In genomic region chr1:59333860-59334561, GRCm38 (mm10) we compare ENCODE assay signal across 9 mouse cellular contexts.
DNase-seq lines count a peak whose midpoint lies in the region; ATAC-seq lines count a peak whose summit lies in the region.
"Had no signal": no experiment of that assay in that cellular context is flagged by ENCODE, and none has a peak within 500 bp of the region (broad histone marks: within the 10 kb centered on the region; RNA-seq: fewer than 3 reads in every experiment).

No protein-coding gene starts in this region.

- peaks cover 9% of the 10 kb centered on the region for H3K4me1 ChIP-seq in hindbrain, embryonic 11.5 days (replicated peaks; ENCODE audit: control insufficient read depth, insufficient read depth, low read length)
- H3K4me1 ChIP-seq in hindbrain, embryonic 12.5 days, result peaks cover 28% of the 10 kb centered on the region
- H3K4me1 ChIP-seq in heart, embryonic 16.5 days (ENCODE audit: control insufficient read depth, insufficient read depth, low read length), result peaks cover 11% of the 10 kb centered on the region

- no peak overlapping the region for H3K9ac ChIP-seq in hindbrain, embryonic 11.5 days (ENCODE audit: low read depth, low read length)
- no peak overlapping the region for H3K9ac ChIP-seq in hindbrain, embryonic 12.5 days
- no peak overlapping the region for H3K9ac ChIP-seq in heart, embryonic 16.5 days (ENCODE audit: low read length)

- DNase-seq in hindbrain, embryonic 11.5 days (ENCODE audit: low spot score), result peak; percentile 18
- DNase-seq in embryo, embryonic 9.5 days (ENCODE audit: extremely low spot score), result peak; percentile 64
- peak; percentile 67 for DNase-seq in neural tube, embryonic 10.5 days (ENCODE audit: extremely low spot score, low spot score)
- DNase-seq in thymus, postnatal 4 days, result no peak
- no peak for DNase-seq in lung, postnatal 25 days (ENCODE audit: low spot score)
- DNase-seq: right cerebral cortex, postnatal 25 days had no signal

- H3K27ac ChIP-seq in hindbrain, embryonic 11.5 days (ENCODE audit: low read depth, low read length), result no peak overlapping the region
- no peak overlapping the region for H3K27ac ChIP-seq in hindbrain, embryonic 12.5 days
- no peak overlapping the region for H3K27ac ChIP-seq in heart, embryonic 16.5 days (ENCODE audit: low read length)

- WGBS in hindbrain, embryonic 11.5 days, result 35% methylated on average over 10 of the region's 10 CpGs
- 33% methylated on average over 10 of the region's 10 CpGs for WGBS in hindbrain, embryonic 12.5 days
- 50% methylated on average over 10 of the region's 10 CpGs for WGBS in heart, embryonic 16.5 days

- H3K4me2 ChIP-seq in hindbrain, embryonic 11.5 days (replicated peaks; ENCODE audit: low read depth, low read length), result no peak overlapping the region
- no peak overlapping the region for H3K4me2 ChIP-seq in hindbrain, embryonic 12.5 days (replicated peaks)
- H3K4me2 ChIP-seq in heart, embryonic 16.5 days (ENCODE audit: low read depth, low read length), result peak overlapping the region; percentile 2; the same call in 1 of the 2 replicates

- no peak for ATAC-seq in hindbrain, embryonic 11.5 days (ENCODE audit: low FRiP score)
- no peak for ATAC-seq in hindbrain, embryonic 12.5 days (ENCODE audit: low FRiP score)
- ATAC-seq in heart, embryonic 16.5 days (replicated peaks; ENCODE audit: extremely low read depth, insufficient read depth, low FRiP score), result no peak
- ATAC-seq in monocyte, adult 5-6 weeks (replicated peaks; ENCODE audit: insufficient number of reproducible peaks, low FRiP score, low TSS enrichment, poor library complexity, severe bottlenecking), result no peak

- no peaks in the 10 kb centered on the region for H3K9me3 ChIP-seq in hindbrain, embryonic 11.5 days (ENCODE audit: control insufficient read depth, low read length)
- no peaks in the 10 kb centered on the region for H3K9me3 ChIP-seq in hindbrain, embryonic 12.5 days (replicated peaks)
- no peaks in the 10 kb centered on the region for H3K9me3 ChIP-seq in heart, embryonic 16.5 days (replicated peaks; ENCODE audit: control insufficient read depth, low read length)

- no peak overlapping the region for H3K4me3 ChIP-seq in hindbrain, embryonic 11.5 days (ENCODE audit: low read depth, low read length)
- H3K4me3 ChIP-seq in hindbrain, embryonic 12.5 days, result no peak overlapping the region
- no peak overlapping the region for H3K4me3 ChIP-seq in heart, embryonic 16.5 days (ENCODE audit: low read length)

- no peaks in the 10 kb centered on the region for H3K36me3 ChIP-seq in hindbrain, embryonic 11.5 days (ENCODE audit: control insufficient read depth, insufficient read depth, low read length)
- no peaks in the 10 kb centered on the region for H3K36me3 ChIP-seq in hindbrain, embryonic 12.5 days
- H3K36me3 ChIP-seq in heart, embryonic 16.5 days (ENCODE audit: control insufficient read depth, insufficient read depth), result no peaks in the 10 kb centered on the region

- H3K27me3 ChIP-seq in hindbrain, embryonic 11.5 days (ENCODE audit: control insufficient read depth, insufficient read depth, low read length), result no peaks in the 10 kb centered on the region
- no peaks in the 10 kb centered on the region for H3K27me3 ChIP-seq in hindbrain, embryonic 12.5 days
- no peaks in the 10 kb centered on the region for H3K27me3 ChIP-seq in heart, embryonic 16.5 days (ENCODE audit: control insufficient read depth, insufficient read depth, low read length)

Comparison
In these comparisons a context has a peak if more than half of its experiments do, and no peak if none do; other contexts are left out.
1. DNase-seq: peak in hindbrain, embryonic 11.5 days (single experiment), embryo, embryonic 9.5 days (single experiment) and neural tube, embryonic 10.5 days (single experiment); none in thymus, postnatal 4 days (single experiment) and lung, postnatal 25 days (single experiment).